Mouse (Mus musculus): ENCODE results near the gene Rbfox1. TPM values are rescaled to one million over a fixed set of nuclear protein-coding genes. Genes with fewer than 3 reads are reported as not detected.

The Rbfox1 gene
- polyA plus RNA-seq, 1 experiment from 2014 or later = 148 TPM

GRCm38 (mm10) chr16:6396676-6397409 is 511.7 kb downstream of the Rbfox1 start:
- H3K9me3 ChIP-seq = no peaks in the 10 kb centered on the region
- no peak for ATAC-seq (ENCODE audit: low FRiP score)
- H3K9ac ChIP-seq = no peak overlapping the region
- 58% methylated on average over 8 of the region's 8 CpGs for WGBS
- no peak overlapping the region for H3K27ac ChIP-seq
- no peak overlapping the region for H3K4me3 ChIP-seq
- no peaks in the 10 kb centered on the region for H3K36me3 ChIP-seq
- H3K4me1 ChIP-seq (replicated peaks) = no peaks in the 10 kb centered on the region
- no peaks in the 10 kb centered on the region for H3K27me3 ChIP-seq
- no peak overlapping the region for H3K4me2 ChIP-seq

DNA sequence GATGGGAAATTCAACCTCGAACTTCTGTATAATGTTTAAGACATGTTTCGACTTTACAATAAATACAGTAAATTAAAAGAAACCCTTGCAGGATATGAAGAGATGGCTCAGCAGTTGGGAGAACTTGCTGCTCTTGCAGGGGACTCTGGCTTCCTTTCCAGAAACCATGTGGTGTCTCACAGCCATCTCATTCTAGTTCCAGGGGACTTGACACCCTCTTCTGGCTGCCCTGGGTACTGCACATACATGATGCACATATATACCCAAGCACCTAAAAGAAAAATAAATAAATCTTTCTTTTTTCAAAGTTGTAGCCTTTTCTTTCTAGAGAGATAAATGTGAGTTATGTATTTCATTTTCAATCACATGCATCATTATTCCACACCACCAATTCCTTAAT is 512.5 kb downstream of the Rbfox1 start:
- H3K9me3 ChIP-seq = no peaks in the 10 kb centered on the region
- WGBS = 96% methylated on average over 2 of the region's 2 CpGs

GRCm38 (mm10) chr16:6402816-6403215 is 517.7 kb downstream of the Rbfox1 start:
- Histone ChIP-seq H3K9ac (no peak overlapping the region), H3K4me3 (no peak overlapping the region), H3K27ac (no peak overlapping the region), H3K36me3 (no peaks in the 10 kb centered on the region), H3K9me3 (no peaks in the 10 kb centered on the region), H3K4me2 (no peak overlapping the region), H3K27me3 (no peaks in the 10 kb centered on the region), H3K4me1 (replicated peaks) (no peaks in the 10 kb centered on the region)
- 88% methylated on average over 3 of the region's 3 CpGs for WGBS
- no peak for ATAC-seq (ENCODE audit: low FRiP score)

More for the DNA sequence above, 512.5 kb downstream of the Rbfox1 start:
- Histone ChIP-seq H3K4me3 (no peak overlapping the region), H3K9ac (no peak overlapping the region), H3K27ac (no peak overlapping the region), H3K4me2 (no peak overlapping the region), H3K36me3 (no peaks in the 10 kb centered on the region), H3K4me1 (replicated peaks) (no peaks in the 10 kb centered on the region), H3K27me3 (no peaks in the 10 kb centered on the region)
- no peak for ATAC-seq (ENCODE audit: low FRiP score)

- no peak for ATAC-seq (ENCODE audit: low FRiP score)
Observed at GRCm38 (mm10) chr16:6414846-6415245, 529.7 kb downstream of the Rbfox1 start.

DNA sequence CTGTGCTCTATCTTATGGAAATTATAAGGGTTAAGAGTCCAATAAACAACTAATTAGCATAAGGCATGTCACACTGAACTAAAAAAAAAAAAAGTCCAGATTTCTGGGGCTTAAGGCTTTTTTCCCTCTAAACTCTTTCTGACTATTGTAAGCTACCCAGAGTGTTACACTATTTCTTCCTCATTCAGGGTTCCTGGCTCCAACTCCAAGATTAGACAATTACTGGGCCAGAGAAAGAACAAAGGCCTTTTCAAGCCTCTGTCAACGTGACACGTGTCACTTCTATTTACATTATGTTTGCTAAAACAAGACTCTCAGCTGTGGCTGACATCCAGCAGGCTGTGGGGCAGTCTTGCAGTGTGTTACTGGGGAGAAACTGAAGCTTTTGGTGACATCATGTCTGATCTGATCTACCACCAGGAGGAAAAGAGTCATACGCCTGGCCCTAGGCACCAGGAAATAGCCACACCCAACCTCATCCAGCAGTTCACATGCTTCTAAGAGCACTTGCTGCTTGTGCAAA is 536.5 kb downstream of the Rbfox1 start:
- WGBS = 52% methylated on average over 3 of the region's 3 CpGs
- no peaks in the 10 kb centered on the region for H3K4me1 ChIP-seq (replicated peaks)
- H3K4me3 ChIP-seq = no peak overlapping the region
- no peak overlapping the region for H3K27ac ChIP-seq
- no peaks in the 10 kb centered on the region for H3K36me3 ChIP-seq
- peak; percentile 59; the same call in 1 of the 2 replicates for ATAC-seq (ENCODE audit: low FRiP score)
- no peaks in the 10 kb centered on the region for H3K27me3 ChIP-seq
- H3K9ac ChIP-seq = no peak overlapping the region
- no peak overlapping the region for H3K4me2 ChIP-seq
- no peaks in the 10 kb centered on the region for H3K9me3 ChIP-seq

More at GRCm38 (mm10) chr16:6414846-6415245, 529.7 kb downstream of the Rbfox1 start:
- WGBS = 48% methylated on average over 2 of the region's 2 CpGs
- Histone ChIP-seq H3K36me3 (no peaks in the 10 kb centered on the region), H3K4me2 (no peak overlapping the region), H3K4me3 (no peak overlapping the region), H3K9ac (no peak overlapping the region), H3K4me1 (replicated peaks) (peaks cover 4% of the 10 kb centered on the region; the same call in 1 of the 2 replicates), H3K27ac (no peak overlapping the region), H3K27me3 (no peaks in the 10 kb centered on the region), H3K9me3 (no peaks in the 10 kb centered on the region)

DNA sequence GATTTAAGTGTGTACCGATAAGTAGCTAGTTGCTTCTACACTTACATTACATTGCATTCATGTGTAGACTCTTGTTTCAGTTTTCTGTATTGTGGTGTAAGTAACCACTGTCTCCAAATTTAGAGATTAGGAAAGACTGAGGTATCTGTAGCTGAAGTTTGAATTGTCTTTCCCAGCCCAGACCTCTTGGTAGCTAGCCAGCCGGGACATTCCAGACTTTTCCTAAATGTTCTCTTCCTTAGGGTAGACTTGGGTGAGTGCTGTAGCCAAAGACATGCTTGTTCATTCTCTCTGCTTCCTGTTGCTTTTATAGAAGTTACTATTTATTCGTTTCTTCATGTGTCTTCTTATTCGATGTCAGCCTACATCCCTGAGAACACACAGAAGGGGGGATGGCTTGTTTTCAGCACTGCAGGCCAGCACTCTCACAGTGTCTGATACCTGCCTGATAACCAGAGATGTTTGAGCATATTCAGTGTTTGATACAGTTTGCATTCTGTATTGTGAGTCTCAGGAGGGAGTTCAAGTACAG is 538.8 kb downstream of the Rbfox1 start:
- WGBS = 91% methylated on average over 4 of the region's 4 CpGs
- peaks cover 7% of the 10 kb centered on the region for H3K4me1 ChIP-seq (replicated peaks)
- H3K9me3 ChIP-seq = no peaks in the 10 kb centered on the region

GRCm38 (mm10) chr16:6424738-6425137 is 539.6 kb downstream of the Rbfox1 start:
- peaks cover 7% of the 10 kb centered on the region for H3K4me1 ChIP-seq (replicated peaks)
- H3K27ac ChIP-seq = no peak overlapping the region
- no peaks in the 10 kb centered on the region for H3K36me3 ChIP-seq
- no peaks in the 10 kb centered on the region for H3K9me3 ChIP-seq
- no peak overlapping the region for H3K9ac ChIP-seq
- H3K27me3 ChIP-seq = no peaks in the 10 kb centered on the region
- ATAC-seq (ENCODE audit: low FRiP score) = no peak
- no peak overlapping the region for H3K4me2 ChIP-seq
- WGBS = 78% methylated on average over 2 of the region's 2 CpGs
- no peak overlapping the region for H3K4me3 ChIP-seq

More for the DNA sequence above, 538.8 kb downstream of the Rbfox1 start:
- Histone ChIP-seq H3K36me3 (no peaks in the 10 kb centered on the region), H3K27ac (no peak overlapping the region), H3K9ac (no peak overlapping the region), H3K4me3 (no peak overlapping the region), H3K4me2 (no peak overlapping the region), H3K27me3 (no peaks in the 10 kb centered on the region)
- ATAC-seq (ENCODE audit: low FRiP score) = no peak

- H3K9ac ChIP-seq = no peak overlapping the region
- no peaks in the 10 kb centered on the region for H3K9me3 ChIP-seq
- no peak for ATAC-seq (ENCODE audit: low FRiP score)
- WGBS = 45% methylated on average over 12 of the region's 12 CpGs
- H3K36me3 ChIP-seq = no peaks in the 10 kb centered on the region
- H3K4me2 ChIP-seq = no peak overlapping the region
- peaks cover 7% of the 10 kb centered on the region for H3K4me1 ChIP-seq (replicated peaks)
- H3K27ac ChIP-seq = peak overlapping the region; percentile 18; the same call in 1 of the 2 replicates
- H3K27me3 ChIP-seq = no peaks in the 10 kb centered on the region
- no peak overlapping the region for H3K4me3 ChIP-seq
Observed at GRCm38 (mm10) chr16:6427292-6428281, 542.4 kb downstream of the Rbfox1 start.

- ATAC-seq (ENCODE audit: low FRiP score) = no peak
- H3K27me3 ChIP-seq = no peaks in the 10 kb centered on the region
- H3K4me3 ChIP-seq = no peak overlapping the region
- no peak overlapping the region for H3K27ac ChIP-seq
- H3K4me2 ChIP-seq = no peak overlapping the region
- H3K4me1 ChIP-seq (replicated peaks) = peaks cover 7% of the 10 kb centered on the region
- WGBS = 85% methylated on average over 2 of the region's 2 CpGs
- H3K36me3 ChIP-seq = no peaks in the 10 kb centered on the region
- no peak overlapping the region for H3K9ac ChIP-seq
- no peaks in the 10 kb centered on the region for H3K9me3 ChIP-seq
Observed at GRCm38 (mm10) chr16:6430981-6431380, 545.8 kb downstream of the Rbfox1 start.

- H3K4me1 ChIP-seq (replicated peaks) = no peaks in the 10 kb centered on the region
- no peaks in the 10 kb centered on the region for H3K27me3 ChIP-seq
- no peaks in the 10 kb centered on the region for H3K36me3 ChIP-seq
- H3K4me3 ChIP-seq = no peak overlapping the region
- no peaks in the 10 kb centered on the region for H3K9me3 ChIP-seq
- H3K9ac ChIP-seq = no peak overlapping the region
- 64% methylated on average over 2 of the region's 2 CpGs for WGBS
- ATAC-seq (ENCODE audit: low FRiP score) = no peak
- no peak overlapping the region for H3K4me2 ChIP-seq
- H3K27ac ChIP-seq = no peak overlapping the region
Observed at GRCm38 (mm10) chr16:6436445-6436844, 551.3 kb downstream of the Rbfox1 start.

DNA sequence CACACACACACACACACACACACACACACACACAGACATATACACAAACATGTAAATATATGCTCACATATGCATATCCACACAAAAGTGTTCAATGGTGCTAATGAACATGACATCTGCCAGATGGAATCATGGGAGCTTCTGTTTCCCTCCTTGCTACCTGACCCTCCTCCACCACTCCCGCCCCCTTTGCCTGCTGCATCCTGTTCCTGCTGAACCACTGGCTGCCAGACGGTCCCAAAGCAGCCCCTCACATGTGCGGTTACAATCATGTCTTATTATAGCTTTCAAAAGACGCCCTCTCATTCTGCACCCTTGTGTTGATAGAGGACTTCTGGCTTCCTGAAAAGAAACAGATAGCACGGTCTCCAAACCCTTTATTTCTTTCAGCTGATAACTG is 563.1 kb downstream of the Rbfox1 start:
- Histone ChIP-seq H3K4me3 (no peak overlapping the region), H3K4me2 (no peak overlapping the region), H3K4me1 (replicated peaks) (peaks cover 5% of the 10 kb centered on the region), H3K9me3 (no peaks in the 10 kb centered on the region), H3K9ac (peak overlapping the region; percentile 31; the same call in 1 of the 2 replicates), H3K27ac (peak overlapping the region; percentile 58; the same call in 1 of the 2 replicates), H3K36me3 (no peaks in the 10 kb centered on the region), H3K27me3 (no peaks in the 10 kb centered on the region)
- no peak for ATAC-seq (ENCODE audit: low FRiP score)
- 49% methylated on average over 5 of the region's 5 CpGs for WGBS

GRCm38 (mm10) chr16:6455349-6455748 is 570.2 kb downstream of the Rbfox1 start:
- ATAC-seq (ENCODE audit: low FRiP score) = no peak
- H3K9ac ChIP-seq = no peak overlapping the region
- H3K9me3 ChIP-seq = no peaks in the 10 kb centered on the region
- no peak overlapping the region for H3K27ac ChIP-seq
- no peak overlapping the region for H3K4me3 ChIP-seq
- no peaks in the 10 kb centered on the region for H3K4me1 ChIP-seq (replicated peaks)
- WGBS = 72% methylated on average over 3 of the region's 3 CpGs
- no peak overlapping the region for H3K4me2 ChIP-seq
- H3K36me3 ChIP-seq = no peaks in the 10 kb centered on the region
- H3K27me3 ChIP-seq = no peaks in the 10 kb centered on the region
